Mouse (Mus musculus): ENCODE results near the gene Gm26657.

Gm26657 gene

DNA sequence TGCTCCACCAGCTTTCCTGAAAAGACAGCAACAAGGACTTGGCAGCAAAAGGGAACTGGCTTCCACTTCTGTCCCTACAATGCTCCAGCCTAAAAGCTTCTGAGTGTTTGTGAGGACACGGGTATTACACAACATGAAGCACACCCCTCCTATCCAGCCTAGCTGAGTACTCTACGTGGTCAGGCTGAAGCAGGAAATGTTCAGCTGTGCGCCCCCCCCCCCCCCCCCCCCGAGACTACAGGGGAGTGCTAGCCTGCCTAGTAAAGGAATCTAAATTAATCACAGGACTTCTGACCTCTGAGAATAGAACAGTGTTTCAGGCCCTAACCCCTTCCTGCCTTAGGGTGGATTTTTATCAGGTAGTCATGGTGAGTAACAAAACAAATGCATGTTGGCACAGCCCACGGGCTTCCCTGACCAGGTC lies 28.0 kb downstream of the Gm26657 start:
- DNase-seq, result no peak

DNA sequence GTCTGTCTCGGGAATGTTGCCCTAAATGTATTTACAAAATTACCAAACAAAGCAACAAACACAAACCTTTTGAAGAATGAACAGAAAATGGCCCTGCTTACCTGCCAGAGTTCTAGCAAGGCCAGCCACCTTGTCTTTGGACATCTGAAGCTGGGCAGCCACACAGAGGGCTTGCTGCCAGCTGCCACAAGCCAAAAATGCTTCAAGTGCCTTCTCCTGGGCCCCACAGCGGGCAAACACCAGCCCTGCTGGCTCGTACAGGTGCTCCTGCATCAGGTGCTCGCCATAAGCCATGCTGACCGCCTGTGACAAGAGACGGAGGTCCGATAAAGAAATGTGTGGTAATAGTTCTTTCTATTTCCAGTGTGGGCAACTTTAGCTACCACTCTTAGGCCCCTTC lies 29.0 kb downstream of the Gm26657 start:
- DNase-seq, result no peak

DNA sequence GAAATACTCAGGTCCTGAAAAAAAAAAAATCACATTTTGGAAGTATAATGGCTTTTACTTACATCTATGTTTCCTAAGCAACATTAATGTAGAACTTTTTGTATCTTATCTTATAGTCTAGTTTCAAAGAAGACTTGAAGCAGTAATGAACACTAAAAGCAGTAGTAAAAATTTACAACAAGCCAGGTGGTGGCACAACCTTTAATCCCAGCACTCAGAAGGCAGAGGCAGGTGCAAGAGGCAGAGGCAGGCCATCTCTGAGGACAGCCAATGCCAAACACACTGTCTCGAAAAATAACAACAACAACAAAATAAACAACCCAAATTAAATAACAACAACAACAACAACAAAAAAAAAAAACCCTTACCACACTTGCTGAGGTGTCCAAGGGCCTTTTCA lies 31.2 kb downstream of the Gm26657 start:
- DNase-seq, result no peak

All from cerebellum, postnatal 10 days (tissue).